Mouse (Mus musculus) layer of hippocampus, adult 2 months (tissue): ENCODE measurements around the gene Pdzd3. TPM values are rescaled to one million over a fixed set of nuclear protein-coding genes. Genes with fewer than 3 reads are reported as not detected.

Source experiments
- DNase-seq, 2 experiments: peaks; one replicate each; pipeline ENCODE4 v3.0.0; 2022; ENCODE audit warnings: low spot score in 2 of 2
- H3K27ac ChIP-seq: fragments of 200-600 bp; 2 replicates; pipeline ENCODE4 v1.8.1; 2022
- H3K4me3 ChIP-seq: fragments of 200-600 bp; 2 replicates; pipeline ENCODE4 v1.8.1; 2022; ENCODE audit warnings: mild to moderate bottlenecking
- CTCF ChIP-seq: fragments of 200-600 bp; conservative IDR thresholded peaks from 2 replicates; pipeline ENCODE4 v1.8.1; 2022; ENCODE audit warnings: antibody characterized with exemption, mild to moderate bottlenecking, moderate library complexity
- total RNA-seq, 2 experiments: library from RNA; stranded (reverse); gene quantifications; 2 replicates each; pipeline ENCODE4 v1.2.3; 2021

The Pdzd3 gene
- total RNA-seq, 2 experiments from 2014 or later = 1.1 to 1.5 TPM

DNA sequence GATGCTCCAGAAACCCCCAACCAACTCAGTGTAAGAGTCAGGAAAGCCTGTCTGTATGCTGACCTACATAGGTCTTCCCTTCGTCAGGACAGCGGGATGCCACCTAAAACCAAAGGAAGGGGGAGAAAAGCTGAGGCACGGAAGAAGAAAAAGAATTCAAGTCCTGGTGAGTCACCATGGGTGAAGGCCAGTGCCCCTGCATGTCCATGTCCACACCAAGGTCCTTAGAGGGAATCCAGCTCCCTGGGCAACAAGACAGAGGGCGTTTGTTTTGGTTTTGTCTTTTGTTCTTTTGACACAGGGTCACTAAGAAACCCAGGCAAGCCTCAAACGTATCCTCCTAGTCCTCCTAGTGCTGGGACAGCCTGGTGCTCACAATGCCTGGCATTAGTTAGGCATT, 10.4 kb downstream of the Pdzd3 start:
- DNase-seq = no peak
- no peak for TF ChIP-seq CTCF
- Histone ChIP-seq H3K27ac (no peak overlapping the region), H3K4me3 (no peak overlapping the region)

- no peak within 1 kb of the TSS for H3K4me3 ChIP-seq
- no peak for TF ChIP-seq CTCF
- H3K27ac ChIP-seq = no peak within 1 kb of the TSS
- no peak for DNase-seq
Observed at GRCm38 (mm10) chr9:44240399-44240798, 10.9 kb downstream of the Pdzd3 start, which contains the start of gene Ccdc153. Gene Ccdc153 (plus strand): TSS chr9:44240676.

GRCm38 (mm10) chr9:44239447-44239846, 11.8 kb downstream of the Pdzd3 start:
- Histone ChIP-seq H3K4me3 (no peak overlapping the region), H3K27ac (no peak overlapping the region)
- DNase-seq = peak; percentile 37 to 67
- TF ChIP-seq CTCF = peak; percentile 87

DNA sequence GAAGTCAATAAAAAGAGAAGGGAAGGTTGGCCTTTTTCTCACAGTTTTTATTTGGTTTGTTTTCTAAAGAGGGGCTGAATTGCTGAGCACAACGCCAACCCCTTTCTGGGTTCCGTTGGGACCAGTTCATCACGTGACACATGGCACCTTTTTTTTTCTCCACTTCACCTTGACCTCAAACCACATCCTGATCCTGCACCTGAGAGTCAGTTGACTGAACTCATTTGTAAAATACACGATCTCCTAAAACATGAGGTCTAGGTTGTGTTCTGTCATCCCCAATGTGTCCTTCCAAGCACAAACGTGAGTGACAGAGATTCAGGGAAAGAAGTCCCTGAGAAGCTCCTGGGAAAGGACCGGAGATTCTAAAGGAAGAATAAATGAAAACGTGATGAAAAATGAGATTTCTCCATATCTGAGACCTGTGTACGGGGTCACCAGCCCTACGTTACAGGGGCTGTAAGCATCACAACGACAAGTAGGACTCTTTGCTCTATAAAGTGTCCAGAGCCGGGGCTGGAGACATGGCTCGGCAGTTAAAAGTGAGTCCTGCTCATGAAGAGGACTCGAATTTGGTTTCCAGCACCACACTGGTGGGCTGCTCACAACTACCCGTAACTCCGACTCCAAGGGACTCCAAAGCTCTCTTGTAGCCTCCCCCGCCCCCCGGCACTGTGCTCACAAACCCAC, 12.6 kb downstream of the Pdzd3 start:
- no peak for DNase-seq
- no peak overlapping the region for H3K27ac ChIP-seq
- no peak for TF ChIP-seq CTCF
- H3K4me3 ChIP-seq = no peak overlapping the region

DNA sequence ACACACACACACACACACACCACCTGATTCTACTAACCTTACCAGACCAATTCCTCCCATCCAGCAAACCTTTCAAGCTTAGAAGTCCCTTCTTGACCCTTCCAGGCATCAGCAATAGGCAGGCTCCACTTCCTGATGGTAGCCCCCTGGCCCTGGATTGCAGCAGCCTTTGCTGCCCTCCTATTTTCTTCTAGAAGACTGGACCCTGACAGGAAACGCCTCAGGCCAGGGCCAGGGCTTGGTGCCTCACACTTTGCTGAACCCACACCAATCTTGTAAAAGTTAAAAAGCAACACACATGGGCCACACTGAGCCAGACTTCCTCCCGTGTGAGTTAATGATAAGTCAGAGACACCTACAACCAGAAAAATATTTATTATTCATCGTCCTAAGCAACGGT, 14.1 kb downstream of the Pdzd3 start:
- no peak overlapping the region for H3K4me3 ChIP-seq
- no peak for DNase-seq
- no peak overlapping the region for H3K27ac ChIP-seq
- no peak for TF ChIP-seq CTCF

DNA sequence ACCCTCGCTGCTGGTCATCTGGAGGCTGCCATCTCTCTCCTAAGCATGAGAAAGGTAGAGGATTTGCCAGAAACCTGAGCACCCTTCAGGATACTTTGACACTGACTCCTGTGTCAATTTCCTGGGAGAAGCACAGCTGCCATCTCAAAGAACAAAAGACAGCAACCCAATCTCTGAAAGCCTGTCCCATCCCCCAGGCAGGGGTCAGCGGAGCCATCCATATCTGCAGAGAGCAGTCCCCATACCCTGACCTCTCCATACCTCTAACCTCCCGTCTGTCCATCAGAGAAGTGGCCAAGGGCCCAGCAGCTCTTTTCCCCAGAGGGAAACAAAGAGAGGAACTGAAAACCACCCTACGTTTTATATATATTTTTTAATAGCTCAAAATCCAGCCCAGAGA, 14.7 kb downstream of the Pdzd3 start:
- TF ChIP-seq CTCF = no peak
- no peak overlapping the region for H3K27ac ChIP-seq
- no peak overlapping the region for H3K4me3 ChIP-seq
- no peak for DNase-seq

- TF ChIP-seq CTCF = no peak
- DNase-seq = peak in 1 of 2 experiments; percentile 33
- Histone ChIP-seq H3K4me3 (peak overlapping the region; percentile 53), H3K27ac (peak overlapping the region; percentile 97)
Observed at GRCm38 (mm10) chr9:44234479-44235427, 16.5 kb downstream of the Pdzd3 start.

DNA sequence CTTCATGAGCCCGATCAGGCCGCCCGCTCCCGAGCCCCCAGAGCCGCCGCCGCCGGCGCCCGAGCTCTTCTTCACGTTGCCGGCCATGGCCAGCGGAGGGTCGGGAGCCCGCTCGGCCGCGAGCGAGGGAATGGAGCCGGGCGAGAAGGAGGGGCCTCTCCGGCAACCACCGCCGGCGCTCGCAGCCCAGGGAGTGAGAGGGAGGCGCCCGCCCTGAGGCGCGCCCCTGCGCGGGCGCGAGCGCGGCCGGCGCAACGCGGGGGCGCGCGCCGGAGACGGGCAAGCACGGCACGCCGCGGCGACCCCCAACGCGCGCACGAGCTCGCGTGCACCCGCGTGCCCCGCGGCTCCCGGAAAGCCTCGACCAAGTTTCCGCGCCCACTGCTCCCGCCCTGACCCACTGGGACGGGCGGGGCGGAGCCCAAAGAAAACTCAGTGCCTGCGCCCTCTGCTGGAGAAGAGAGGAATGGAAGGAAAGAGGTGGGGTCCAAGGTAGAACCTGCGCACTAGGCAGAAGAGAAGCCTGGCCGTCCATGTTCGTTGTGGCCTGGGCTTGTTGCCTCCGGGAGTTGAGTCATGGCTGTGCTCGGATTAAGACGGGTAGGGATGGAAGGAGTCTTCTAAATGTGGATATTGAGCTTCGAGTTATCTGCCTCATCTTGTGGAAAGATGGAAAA, 17.3 kb downstream of the Pdzd3 start, which contains the start of gene Cbl:
Gene Cbl, minus strand, starts transcription at position 248 of the 677 bp plus-strand sequence.
- DNase-seq = peak; percentile 99 to 100
- TF ChIP-seq CTCF = peak; percentile 92
- H3K27ac ChIP-seq = peak within 1 kb of the TSS; percentile 97
- peak within 1 kb of the TSS; percentile 97 for H3K4me3 ChIP-seq

DNA sequence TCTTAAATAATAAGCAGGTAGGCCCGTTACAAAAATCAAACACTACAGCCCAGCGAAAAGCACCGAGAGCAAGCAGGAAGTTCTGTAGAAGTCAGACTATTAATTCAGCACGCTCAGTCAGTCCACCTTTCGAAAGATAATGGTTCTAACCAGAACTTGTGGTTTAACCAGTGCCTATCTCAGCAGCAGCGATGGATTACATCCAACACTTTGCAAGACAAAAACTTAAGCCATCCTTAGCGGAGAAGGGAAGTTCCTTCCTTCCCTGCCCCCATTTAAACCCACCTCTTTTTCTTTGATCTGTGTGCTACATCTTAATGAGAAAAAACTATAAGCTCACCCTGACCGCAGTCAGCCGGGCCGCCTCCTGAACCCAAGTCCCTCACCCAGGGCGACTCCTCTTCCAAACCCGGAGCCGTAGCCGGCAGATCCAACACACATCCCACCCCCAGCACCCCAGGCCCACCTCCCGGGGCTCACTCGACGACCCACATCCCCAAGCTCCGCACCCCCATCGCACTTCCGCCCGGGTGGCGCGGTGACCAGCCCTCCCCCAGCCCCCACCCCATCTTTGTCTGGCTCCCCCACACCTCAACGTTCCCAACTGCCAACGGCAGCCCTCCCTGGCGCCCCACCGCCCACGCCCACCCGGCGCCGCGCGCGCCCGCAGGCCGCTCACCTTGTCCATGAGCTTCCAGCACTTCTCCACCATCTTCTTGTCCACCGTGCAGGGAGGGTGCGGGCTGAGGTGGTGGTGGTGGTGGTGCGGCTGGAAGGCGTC, 18.1 kb downstream of the Pdzd3 start:
- TF ChIP-seq CTCF = no peak
- peak; percentile 32 to 50 for DNase-seq

GRCm38 (mm10) chr9:44231609-44232008, 19.7 kb downstream of the Pdzd3 start:
- DNase-seq = no peak
- H3K27ac ChIP-seq = no peak overlapping the region
- no peak for TF ChIP-seq CTCF
- H3K4me3 ChIP-seq = no peak overlapping the region

More for the DNA sequence above, 18.1 kb downstream of the Pdzd3 start:
- peak overlapping the region; percentile 97 for H3K4me3 ChIP-seq
- H3K27ac ChIP-seq = peak overlapping the region; percentile 97

DNA sequence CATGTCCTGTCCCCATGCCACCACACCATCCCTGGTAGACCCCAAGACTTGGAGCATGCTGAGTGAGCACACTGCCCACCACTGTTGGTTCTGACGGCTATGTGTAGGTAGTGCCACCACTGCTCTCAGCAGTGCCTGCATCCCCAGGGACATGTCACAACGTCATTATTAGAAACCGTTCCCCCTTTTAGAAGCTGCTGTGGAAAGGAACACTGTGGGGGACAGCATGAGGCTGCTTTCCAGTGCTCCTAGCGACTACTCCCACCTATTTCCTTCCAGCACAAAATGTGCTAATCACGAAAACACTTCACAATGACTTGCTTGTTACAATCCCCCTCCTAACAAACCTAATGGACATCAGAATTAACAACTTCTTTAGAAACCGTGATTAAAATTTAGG, 25.3 kb downstream of the Pdzd3 start:
- DNase-seq = peak; percentile 39 to 55
- peak overlapping the region; percentile 6; the same call in 1 of the 2 replicates for H3K4me3 ChIP-seq
- H3K27ac ChIP-seq = peak overlapping the region; percentile 86
- no peak for TF ChIP-seq CTCF

DNA sequence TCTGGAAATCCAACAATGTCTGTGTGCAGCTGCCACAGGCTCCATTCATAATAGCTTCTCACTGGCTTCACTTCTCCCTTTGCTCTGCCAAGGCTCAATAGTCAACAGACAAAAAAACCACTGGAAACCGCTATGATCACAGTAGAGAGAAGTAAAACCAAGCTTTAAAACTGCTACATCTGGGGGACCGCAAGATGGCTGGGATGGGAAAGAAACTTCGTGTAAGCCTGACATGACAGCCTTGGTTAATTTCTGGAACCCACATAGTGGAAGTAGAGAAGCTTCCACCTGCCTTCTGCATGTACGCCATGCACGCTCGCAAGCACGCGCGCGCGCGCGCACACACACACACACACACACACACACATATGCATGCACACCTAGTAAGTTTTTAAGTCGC, 37.7 kb downstream of the Pdzd3 start:
- Histone ChIP-seq H3K27ac (peak overlapping the region; percentile 25; the same call in 1 of the 2 replicates), H3K4me3 (no peak overlapping the region)
- TF ChIP-seq CTCF = no peak
- no peak for DNase-seq
